Mouse (Mus musculus) ES-Bruce4 (cell line): ENCODE measurements around the gene Gm5134.

ENCODE experiments used
- CTCF ChIP-seq: IDR thresholded peaks from one replicate; pipeline ENCODE4 v1.8.1; 2011; ENCODE audit warnings: low read depth, low read length
- EP300 ChIP-seq: IDR thresholded peaks from 2 replicates; pipeline ENCODE4 v1.6.1; 2011; ENCODE audit warnings: low read depth, low read length; ENCODE audit not compliant: insufficient read depth
- POLR2A ChIP-seq: IDR thresholded peaks from one replicate; pipeline ENCODE4 v1.8.1; 2011; ENCODE audit warnings: low read length; ENCODE audit not compliant: insufficient read depth

DNA sequence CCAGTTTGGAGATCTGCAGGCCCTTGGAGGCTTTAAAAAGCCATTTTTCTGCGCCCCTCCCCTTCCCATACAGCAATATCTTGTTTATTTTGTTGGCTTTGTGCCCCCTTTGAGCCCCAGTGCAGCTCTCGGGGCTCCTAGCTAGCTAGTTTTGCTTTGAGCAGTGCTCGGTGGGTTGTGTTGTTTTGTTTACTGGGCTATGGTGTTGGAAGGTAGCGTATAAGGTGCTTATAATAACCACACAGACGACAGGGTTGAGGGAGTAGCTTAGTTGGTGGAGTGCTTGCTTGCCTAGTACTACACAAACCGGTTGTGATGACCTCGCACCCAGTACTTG, 78.8 kb downstream of the Gm5134 start:
- TF ChIP-seq EP300 (no peak), CTCF (no peak), POLR2A (no peak)
